Mouse (Mus musculus) CD4-positive, CD25-positive, alpha-beta regulatory T cell (primary cell): ENCODE measurements around the gene Ctu1. TPM values are rescaled to one million over a fixed set of nuclear protein-coding genes. Genes with fewer than 3 reads are reported as not detected.

Experiments
- polyA plus RNA-seq: library from polyadenylated mRNA; unstranded; fragments of 100-300 nt; shearing (Covaris generic); gene quantifications from one replicate; pipeline ENCODE4 v1.2.1, GENCODE M21; 2017

Ctu1 gene
- polyA plus RNA-seq, result 14.0 TPM

GRCm38 (mm10) chr7:43671809-43672580 lies at the start of gene Ctu1:
Gene Ctu1 (plus strand): TSS chr7:43672016.

GRCm38 (mm10) chr7:43634500-43634899 lies 37.3 kb upstream of the Ctu1 start, which contains the start of gene Ceacam18:
Gene Ceacam18 (plus strand): TSS chr7:43634707.

GRCm38 (mm10) chr7:43660002-43660401 lies 11.8 kb upstream of the Ctu1 start, which contains the start of gene Siglece:
Gene Siglece (minus strand): TSS chr7:43660161.

GRCm38 (mm10) chr7:43690118-43690517 lies 18.3 kb downstream of the Ctu1 start, which contains the start of gene Klk14:
Gene Klk14 (plus strand): TSS chr7:43690418.

GRCm38 (mm10) chr7:43712267-43712666 lies 40.5 kb downstream of the Ctu1 start, which contains the start of gene Klk13:
Gene Klk13 (plus strand): TSS chr7:43712567.

Other genes with a start within 250 kb of the Ctu1 start
- gene Lim2, start 244.3 kb upstream of the Ctu1 start, polyA plus RNA-seq, result not detected
- gene Nkg7, start 234.9 kb upstream of the Ctu1 start, polyA plus RNA-seq, result 86.9 TPM
- gene Cldnd2, start 231.2 kb upstream of the Ctu1 start, polyA plus RNA-seq, result not detected
- gene Etfb, start 227.9 kb upstream of the Ctu1 start, polyA plus RNA-seq, result 121 TPM
- gene Gm45233, start 227.9 kb upstream of the Ctu1 start, polyA plus RNA-seq, result not detected
- gene Vsig10l, start 208.9 kb upstream of the Ctu1 start, polyA plus RNA-seq, result 4.1 TPM
- gene Iglon5, start 181.9 kb upstream of the Ctu1 start, polyA plus RNA-seq, result 0.16 TPM
- gene 4931406B18Rik, start 166.1 kb upstream of the Ctu1 start, polyA plus RNA-seq, result not detected
- gene Cd33, start 127.6 kb upstream of the Ctu1 start, polyA plus RNA-seq, result not detected
- 5.6 TPM for gene Zfp658, start 109.8 kb upstream of the Ctu1 start, polyA plus RNA-seq
- 8.7 TPM for gene Zfp719, start 92.4 kb upstream of the Ctu1 start, polyA plus RNA-seq
- gene Zfp819, start 64.8 kb upstream of the Ctu1 start, polyA plus RNA-seq, result not detected
- 0.08 TPM for gene Ceacam18, start 37.3 kb upstream of the Ctu1 start, polyA plus RNA-seq
- 0.60 TPM for gene Siglece, start 11.9 kb upstream of the Ctu1 start, polyA plus RNA-seq
- gene Klk14, start 18.4 kb downstream of the Ctu1 start, polyA plus RNA-seq, result not detected
- gene Klk13, start 40.6 kb downstream of the Ctu1 start, polyA plus RNA-seq, result not detected
- not detected for gene Klk12, start 96.9 kb downstream of the Ctu1 start, polyA plus RNA-seq
- gene Klk11, start 102.6 kb downstream of the Ctu1 start, polyA plus RNA-seq, result 0.16 TPM
- 0.17 TPM for gene Klk10, start 109.0 kb downstream of the Ctu1 start, polyA plus RNA-seq
- gene Klk9, start 119.9 kb downstream of the Ctu1 start, polyA plus RNA-seq, result 0.39 TPM
- gene Klk8, start 125.6 kb downstream of the Ctu1 start, polyA plus RNA-seq, result 101 TPM
- gene Klk7, start 139.3 kb downstream of the Ctu1 start, polyA plus RNA-seq, result 0.10 TPM
- gene Klk6, start 152.5 kb downstream of the Ctu1 start, polyA plus RNA-seq, result not detected
- gene Klk5, start 170.0 kb downstream of the Ctu1 start, polyA plus RNA-seq, result not detected
- not detected for gene Klk4, start 209.1 kb downstream of the Ctu1 start, polyA plus RNA-seq